Mouse (Mus musculus) forebrain, embryonic 14.5 days (tissue): Measurements from ENCODE around the gene Rad51b. TPM values are rescaled to one million over a fixed set of nuclear protein-coding genes. Genes with fewer than 3 reads are reported as not detected.

Source experiments
- ATAC-seq: fragments of 200-750 bp; cut with Nextera tagmentation; 2 replicates; pipeline ENCODE4 v1.8.0; 2017; ENCODE audit warnings: mild to moderate bottlenecking, moderate library complexity
- DNase-seq: peaks from one replicate; pipeline ENCODE4 v3.0.0-alpha.2; 2015; ENCODE audit warnings: low spot score
- H3K27ac ChIP-seq: fragments of 300-500 bp; sonication (generic); 2 replicates; pipeline ENCODE4 v1.5.1; 2014; ENCODE audit warnings: low read depth, mild to moderate bottlenecking, control low read depth, low read length, moderate library complexity
- H3K27me3 ChIP-seq: fragments of 300-500 bp; sonication (generic); replicated peaks from 2 replicates; pipeline ENCODE4 v1.6.1; 2014; ENCODE audit warnings: low read length, control low read depth, mixed read lengths; ENCODE audit not compliant: control insufficient read depth, insufficient read depth
- H3K36me3 ChIP-seq: fragments of 300-500 bp; sonication (generic); 2 replicates; pipeline ENCODE4 v1.6.1; 2014; ENCODE audit warnings: low read length, control low read depth; ENCODE audit not compliant: control insufficient read depth, insufficient read depth
- H3K4me1 ChIP-seq: fragments of 300-500 bp; sonication (generic); 2 replicates; pipeline ENCODE4 v1.6.1; 2014; ENCODE audit warnings: antibody characterized with exemption, low read length, control low read depth; ENCODE audit not compliant: control insufficient read depth, insufficient read depth
- H3K4me2 ChIP-seq: fragments of 300-500 bp; sonication (generic); 2 replicates; pipeline ENCODE4 v1.6.1; 2014; ENCODE audit warnings: mild to moderate bottlenecking, control low read depth, low read length
- H3K4me3 ChIP-seq: fragments of 300-500 bp; sonication (generic); 2 replicates; pipeline ENCODE4 v1.5.1; 2014; ENCODE audit warnings: low read depth, low read length, control low read depth
- H3K9ac ChIP-seq: fragments of 300-500 bp; sonication (generic); 2 replicates; pipeline ENCODE4 v1.6.1; 2014; ENCODE audit warnings: mild to moderate bottlenecking, low read length, control low read depth, moderate library complexity
- H3K9me3 ChIP-seq: fragments of 300-500 bp; sonication (generic); replicated peaks from 2 replicates; pipeline ENCODE4 v1.6.1; 2016; ENCODE audit warnings: low read length, control low read depth, mixed read lengths; ENCODE audit not compliant: control insufficient read depth
- WGBS: fragments of 180-500 bp; shearing (Covaris S2); extraction: QIAGEN DNeasy Blood & Tissue Kit; methylation state at CpG from one replicate; pipeline ENCODE4 v1.1.7; 2014; 5-methylcytosine and 5-hydroxymethylcytosine counted together
- polyA plus RNA-seq: library from polyadenylated mRNA; unstranded; fragments of >200 nt; fragmentation: Nextera tagmentation; extraction: Ambion mirVana; gene quantifications from 2 replicates; pipeline ENCODE4 v1.2.1, GENCODE M21; 2014

Gene Rad51b
- polyA plus RNA-seq, 1 experiment from 2014 or later: 3.5 TPM

- ATAC-seq: no peak
- H3K36me3 ChIP-seq: no peaks in the 10 kb centered on the region
- no peak overlapping the region for H3K4me2 ChIP-seq
- no peaks in the 10 kb centered on the region for H3K4me1 ChIP-seq
- no peaks in the 10 kb centered on the region for H3K27me3 ChIP-seq
- no peaks in the 10 kb centered on the region for H3K9me3 ChIP-seq
- H3K9ac ChIP-seq: no peak overlapping the region
- H3K4me3 ChIP-seq: no peak overlapping the region
- H3K27ac ChIP-seq: no peak overlapping the region
- no peak for DNase-seq
- WGBS: 96% methylated on average over 3 of the region's 3 CpGs
These were observed 261.6 kb downstream of the Rad51b start for GRCm38 (mm10) chr12:79558711-79559110.

DNA sequence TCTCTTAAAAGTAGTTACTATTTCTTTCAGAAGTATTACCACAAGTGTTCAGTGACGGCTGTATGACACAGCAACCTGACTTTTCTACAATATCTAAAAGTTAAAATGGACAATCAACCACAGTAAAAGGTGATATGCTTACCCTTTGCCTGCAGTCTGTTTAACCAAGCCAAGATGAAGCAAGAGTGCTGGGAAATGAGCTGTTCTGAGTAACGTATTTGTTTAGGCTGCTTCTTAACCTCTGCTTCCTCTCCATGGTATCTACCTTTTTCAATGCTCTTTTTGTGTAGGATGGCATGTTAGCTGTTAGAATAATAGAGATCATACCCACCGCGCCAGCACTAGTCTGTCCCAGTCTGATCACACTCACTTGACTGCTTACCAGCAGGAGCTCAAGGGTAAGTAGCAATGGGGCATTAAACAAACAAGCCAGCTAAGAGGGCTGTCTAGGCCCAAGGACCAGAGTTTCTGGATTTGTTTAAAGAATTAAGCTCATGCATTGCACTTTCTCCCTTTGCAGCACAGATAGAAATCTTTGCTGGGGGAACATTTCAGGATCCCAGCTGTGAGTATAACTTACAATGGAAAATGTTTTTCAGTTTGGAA is 262.4 kb downstream of the Rad51b start:
- H3K36me3 ChIP-seq: no peaks in the 10 kb centered on the region
- no peak overlapping the region for H3K9ac ChIP-seq
- H3K27ac ChIP-seq: no peak overlapping the region
- 67% methylated on average over 4 of the region's 4 CpGs for WGBS
- H3K4me2 ChIP-seq: no peak overlapping the region
- H3K4me1 ChIP-seq: no peaks in the 10 kb centered on the region
- DNase-seq: no peak
- H3K9me3 ChIP-seq: no peaks in the 10 kb centered on the region
- H3K27me3 ChIP-seq: no peaks in the 10 kb centered on the region
- H3K4me3 ChIP-seq: no peak overlapping the region
- no peak for ATAC-seq

DNA sequence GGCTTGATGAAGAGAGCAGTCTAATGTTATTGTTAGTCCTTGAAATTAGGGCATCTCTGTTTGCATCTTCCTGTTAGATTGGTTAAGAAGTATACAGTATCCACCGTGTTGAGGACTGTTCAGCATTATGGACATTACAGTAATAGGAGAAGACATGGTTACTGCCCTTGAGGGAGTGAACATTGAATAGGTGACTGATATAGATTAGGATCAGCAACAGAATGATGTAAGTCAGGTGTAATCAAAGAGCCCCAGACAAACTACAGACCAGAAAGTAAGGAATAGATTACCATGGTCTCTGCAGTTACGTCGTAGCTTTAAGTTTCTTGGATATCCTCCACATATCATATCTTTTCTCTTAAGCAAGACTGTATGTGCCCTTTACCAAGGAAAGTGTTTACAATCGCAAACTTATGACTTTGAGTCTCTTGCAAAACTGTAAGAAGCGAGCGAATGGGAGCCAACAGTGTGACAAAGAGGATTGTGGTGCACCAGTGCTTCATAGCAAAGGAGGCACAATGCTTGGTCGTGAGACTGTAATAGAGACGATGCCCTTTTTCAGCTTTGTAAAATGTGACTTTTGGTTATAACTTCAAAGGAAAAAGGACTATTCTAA is 263.1 kb downstream of the Rad51b start:
- Histone ChIP-seq H3K9ac (no peak overlapping the region), H3K36me3 (no peaks in the 10 kb centered on the region), H3K4me3 (no peak overlapping the region), H3K27ac (no peak overlapping the region), H3K4me2 (no peak overlapping the region), H3K27me3 (no peaks in the 10 kb centered on the region), H3K4me1 (no peaks in the 10 kb centered on the region), H3K9me3 (no peaks in the 10 kb centered on the region)
- DNase-seq (no peak), ATAC-seq (no peak)
- WGBS: 91% methylated on average over 8 of the region's 8 CpGs

DNA sequence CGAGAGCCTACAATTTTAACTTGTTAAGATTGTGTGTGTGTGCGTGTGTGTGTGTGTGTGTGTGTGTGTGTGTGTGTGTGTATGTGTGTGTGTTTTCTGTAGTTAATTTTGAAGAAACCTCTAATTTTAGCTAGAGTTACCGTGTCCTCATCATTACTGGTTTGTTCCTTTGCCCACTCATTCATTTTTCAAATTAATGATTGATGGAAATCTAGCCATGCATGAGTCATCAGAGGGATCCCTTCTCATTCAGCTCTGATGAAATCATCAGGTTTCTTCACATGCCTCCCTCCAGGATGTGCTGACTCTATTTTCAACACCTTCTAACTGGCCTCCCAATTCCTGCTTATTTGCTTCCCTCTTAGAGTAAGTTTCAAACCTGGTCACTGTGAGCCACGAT is 263.8 kb downstream of the Rad51b start:
- ATAC-seq: no peak
- no peaks in the 10 kb centered on the region for H3K4me1 ChIP-seq

GRCm38 (mm10) chr12:79574159-79575040 is 277.3 kb downstream of the Rad51b start:
- Histone ChIP-seq H3K4me2 (no peak overlapping the region), H3K9me3 (no peaks in the 10 kb centered on the region), H3K9ac (no peak overlapping the region), H3K4me1 (no peaks in the 10 kb centered on the region), H3K27me3 (no peaks in the 10 kb centered on the region), H3K27ac (no peak overlapping the region), H3K36me3 (no peaks in the 10 kb centered on the region), H3K4me3 (no peak overlapping the region)
- DNase-seq (no peak), ATAC-seq (no peak)
- 71% methylated on average over 6 of the region's 6 CpGs for WGBS

More for the DNA sequence above, 263.8 kb downstream of the Rad51b start:
- WGBS: 89% methylated on average over 4 of the region's 4 CpGs
- DNase-seq: no peak
- H3K9me3 ChIP-seq: no peaks in the 10 kb centered on the region
- no peak overlapping the region for H3K9ac ChIP-seq
- H3K4me2 ChIP-seq: no peak overlapping the region
- H3K36me3 ChIP-seq: no peaks in the 10 kb centered on the region
- no peak overlapping the region for H3K27ac ChIP-seq
- no peak overlapping the region for H3K4me3 ChIP-seq
- H3K27me3 ChIP-seq: no peaks in the 10 kb centered on the region

DNA sequence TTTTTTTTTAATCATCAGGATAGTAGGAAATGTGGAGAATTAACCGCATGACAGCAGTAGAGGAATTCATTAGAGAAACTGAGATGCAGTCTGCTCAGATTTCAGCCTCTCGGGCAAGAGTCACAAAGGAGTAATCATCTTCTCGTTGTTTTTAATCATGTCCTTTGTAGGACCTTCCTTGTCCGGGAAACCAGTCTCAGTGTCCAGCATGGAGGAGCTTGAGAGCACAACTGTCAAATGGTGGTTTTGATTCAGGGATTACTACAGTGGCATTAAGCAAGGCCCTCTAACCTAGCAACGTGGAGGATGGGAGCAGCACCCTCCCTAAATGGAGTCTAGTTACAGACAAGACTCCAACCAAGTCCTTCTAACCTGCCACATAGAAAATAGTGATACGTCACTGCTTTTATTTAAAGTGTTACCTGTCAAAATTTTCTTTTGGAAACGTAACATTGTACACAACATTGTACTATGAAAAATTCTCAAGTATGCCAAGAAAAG is 278.0 kb downstream of the Rad51b start:
- no peaks in the 10 kb centered on the region for H3K27me3 ChIP-seq
- 78% methylated on average over 7 of the region's 7 CpGs for WGBS
- H3K9ac ChIP-seq: no peak overlapping the region
- no peaks in the 10 kb centered on the region for H3K9me3 ChIP-seq
- DNase-seq (no peak), ATAC-seq (no peak)
- H3K36me3 ChIP-seq: no peaks in the 10 kb centered on the region
- H3K4me2 ChIP-seq: no peak overlapping the region
- no peaks in the 10 kb centered on the region for H3K4me1 ChIP-seq
- H3K27ac ChIP-seq: no peak overlapping the region
- H3K4me3 ChIP-seq: no peak overlapping the region

- Histone ChIP-seq H3K27ac (no peak overlapping the region), H3K4me2 (no peak overlapping the region), H3K9ac (no peak overlapping the region), H3K4me1 (no peaks in the 10 kb centered on the region), H3K27me3 (no peaks in the 10 kb centered on the region), H3K9me3 (no peaks in the 10 kb centered on the region), H3K36me3 (no peaks in the 10 kb centered on the region), H3K4me3 (no peak overlapping the region)
- DNase-seq: no peak
- ATAC-seq: no peak
- 95% methylated on average over 2 of the region's 2 CpGs for WGBS
These were observed 280.4 kb downstream of the Rad51b start for GRCm38 (mm10) chr12:79577525-79577924.

DNA sequence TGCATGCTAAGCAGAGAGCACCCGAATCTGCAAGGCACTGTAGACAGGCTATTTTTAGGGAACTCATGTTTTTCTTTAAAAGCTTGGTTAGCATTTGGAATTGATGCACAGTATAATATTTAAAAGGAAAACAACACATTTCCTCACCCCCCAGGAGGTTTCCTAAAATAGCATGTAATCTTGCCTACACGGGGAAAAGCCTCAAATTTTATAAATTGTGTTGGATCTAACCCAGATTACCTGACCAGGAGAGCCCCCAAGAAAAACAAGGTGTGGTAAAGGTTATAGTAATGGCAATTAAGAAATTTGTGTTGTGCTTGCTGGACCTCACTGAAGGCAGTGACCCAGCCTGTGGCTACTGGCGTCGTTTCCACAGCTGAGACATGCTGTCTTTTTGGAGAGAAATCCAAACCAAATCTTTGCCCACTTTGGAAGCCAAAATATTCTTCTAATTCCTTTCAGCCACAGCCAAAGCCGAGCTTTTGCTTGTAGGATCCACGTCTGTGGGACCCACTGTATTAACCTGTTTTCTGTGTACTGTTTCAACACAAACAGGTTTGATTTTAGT is 282.0 kb downstream of the Rad51b start:
- H3K4me2 ChIP-seq: no peak overlapping the region
- DNase-seq: no peak
- WGBS: 87% methylated on average over 6 of the region's 6 CpGs
- H3K27me3 ChIP-seq: no peaks in the 10 kb centered on the region
- H3K36me3 ChIP-seq: no peaks in the 10 kb centered on the region
- no peaks in the 10 kb centered on the region for H3K9me3 ChIP-seq
- no peak overlapping the region for H3K9ac ChIP-seq
- no peak overlapping the region for H3K27ac ChIP-seq
- H3K4me1 ChIP-seq: no peaks in the 10 kb centered on the region
- ATAC-seq: no peak
- H3K4me3 ChIP-seq: no peak overlapping the region
